Mouse (Mus musculus): ENCODE data around the gene Spop. TPM values are rescaled to one million over a fixed set of nuclear protein-coding genes. Genes with fewer than 3 reads are reported as not detected.
A peak's percentile ranks its signal among the peaks of the same experiment; 100 is the strongest.

Gene Spop
- polyA plus RNA-seq, 1 experiment = 71.4 TPM

DNA sequence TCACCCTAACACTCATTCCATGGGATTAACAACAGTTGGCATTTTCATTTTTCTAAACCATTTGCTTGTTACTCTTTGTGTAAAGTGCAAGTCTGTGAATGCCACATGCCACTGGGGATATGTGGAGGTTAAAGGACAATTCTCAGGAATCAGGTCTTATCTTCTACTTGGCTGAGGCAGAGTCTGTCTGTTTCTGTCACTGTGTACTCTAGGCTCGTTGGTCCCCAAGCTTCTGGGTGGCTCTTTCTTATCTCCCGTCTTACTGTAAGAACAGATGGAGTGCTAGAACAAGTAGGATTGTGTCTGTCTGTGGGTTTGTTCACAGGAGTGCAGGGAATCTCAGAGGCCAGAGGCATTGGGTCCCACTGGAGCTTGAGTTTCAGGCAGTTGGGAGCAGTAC is 17.5 kb downstream of the Spop start:
- TF ChIP-seq POLR2A (IDR thresholded peaks at IDR 0.05; ENCODE audit: borderline replicate concordance, extremely low read depth, insufficient read depth, insufficient read length, poor library complexity, severe bottlenecking) = no peak
- no peak for DNase-seq (ENCODE audit: low read depth)

DNA sequence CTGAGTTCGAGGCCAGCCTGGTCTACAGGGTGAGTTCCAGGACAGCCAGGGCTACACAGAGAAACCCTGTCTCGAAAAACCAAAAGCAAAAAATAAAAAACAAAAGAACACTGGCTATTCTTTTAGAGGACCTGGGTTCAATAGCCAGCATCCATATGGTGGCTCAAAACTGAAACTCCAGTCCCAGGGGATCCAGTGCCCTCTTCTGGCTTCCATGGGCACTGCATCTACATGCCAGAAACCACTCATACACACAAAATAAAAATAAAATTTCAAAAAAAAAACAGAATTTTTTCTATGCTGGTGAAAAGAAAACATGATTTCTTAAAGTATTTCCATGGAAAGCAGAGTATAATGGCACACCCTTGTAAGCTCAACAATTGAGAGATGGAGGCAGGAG is 18.3 kb downstream of the Spop start:
- TF ChIP-seq POLR2A (IDR thresholded peaks at IDR 0.05; ENCODE audit: borderline replicate concordance, extremely low read depth, insufficient read depth, insufficient read length, poor library complexity, severe bottlenecking) (no peak), CTCF (IDR thresholded peaks at IDR 0.05; ENCODE audit: borderline replicate concordance, extremely low read depth, insufficient read depth, insufficient read length) (peak; percentile 50; the same call in 1 of the 2 replicates)
- peak; percentile 20 for DNase-seq (ENCODE audit: low read depth)

DNA sequence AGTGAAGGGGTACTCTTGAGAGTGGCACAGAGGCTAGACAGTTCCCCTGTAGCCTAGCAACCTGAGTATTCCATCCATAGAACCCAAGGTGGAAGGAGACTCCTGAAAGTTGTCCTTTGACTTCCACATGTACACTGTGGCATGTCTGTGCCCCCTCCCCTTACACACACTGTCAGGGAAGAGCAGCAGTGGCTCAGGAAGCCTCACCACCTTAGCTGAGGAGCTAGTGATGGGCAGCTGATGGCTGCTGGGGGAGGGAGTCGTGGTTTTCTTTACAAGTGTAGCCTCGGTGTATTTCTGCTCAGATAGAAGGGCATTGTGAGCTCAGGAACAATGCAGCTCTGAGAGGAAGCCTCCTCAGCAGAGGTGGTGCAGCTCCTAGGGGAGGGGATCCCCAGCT is 31.5 kb downstream of the Spop start:
- no peak for DNase-seq (ENCODE audit: low read depth)
- TF ChIP-seq POLR2A (IDR thresholded peaks at IDR 0.05; ENCODE audit: borderline replicate concordance, extremely low read depth, insufficient read depth, insufficient read length, poor library complexity, severe bottlenecking) = no peak
- TF ChIP-seq CTCF (IDR thresholded peaks at IDR 0.05; ENCODE audit: borderline replicate concordance, extremely low read depth, insufficient read depth, insufficient read length) = no peak

DNA sequence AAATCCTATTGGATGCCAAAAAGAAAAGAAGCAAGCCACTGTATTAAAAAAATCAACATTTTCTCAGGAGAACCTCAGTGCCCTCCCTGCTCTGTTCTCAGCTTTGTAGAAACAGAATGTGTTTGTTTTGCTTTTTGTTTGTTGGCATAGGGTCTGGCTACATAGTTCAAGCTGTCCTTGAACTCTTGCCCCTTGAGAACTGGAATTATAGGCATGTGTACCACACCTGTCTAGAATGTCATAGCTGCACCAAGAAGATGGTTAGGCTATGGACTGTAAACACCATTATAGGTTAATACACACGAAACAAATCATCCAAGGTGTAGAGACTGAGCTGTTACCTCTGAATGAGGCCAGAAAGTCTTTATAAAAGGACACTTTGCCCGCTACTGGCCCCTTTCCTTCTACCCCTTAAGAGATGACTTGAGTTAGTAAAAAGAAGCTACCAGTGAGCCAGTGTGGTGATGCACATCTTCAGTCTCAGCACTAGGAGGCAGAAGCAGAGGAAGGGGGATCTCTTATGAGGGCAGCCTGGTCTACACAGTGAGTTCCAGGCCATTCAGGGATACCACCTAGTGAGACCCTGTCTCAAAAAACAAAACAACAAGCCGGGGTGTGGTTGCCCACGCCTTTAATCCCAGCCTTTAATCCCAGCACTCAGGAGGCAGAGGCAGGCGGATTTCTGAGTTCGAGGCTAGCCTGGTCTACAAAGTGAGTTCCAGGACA is 32.9 kb downstream of the Spop start:
- no peak for DNase-seq (ENCODE audit: low read depth)
- TF ChIP-seq POLR2A (IDR thresholded peaks at IDR 0.05; ENCODE audit: borderline replicate concordance, extremely low read depth, insufficient read depth, insufficient read length, poor library complexity, severe bottlenecking) = no peak
- TF ChIP-seq CTCF (IDR thresholded peaks at IDR 0.05; ENCODE audit: borderline replicate concordance, extremely low read depth, insufficient read depth, insufficient read length) = no peak

DNA sequence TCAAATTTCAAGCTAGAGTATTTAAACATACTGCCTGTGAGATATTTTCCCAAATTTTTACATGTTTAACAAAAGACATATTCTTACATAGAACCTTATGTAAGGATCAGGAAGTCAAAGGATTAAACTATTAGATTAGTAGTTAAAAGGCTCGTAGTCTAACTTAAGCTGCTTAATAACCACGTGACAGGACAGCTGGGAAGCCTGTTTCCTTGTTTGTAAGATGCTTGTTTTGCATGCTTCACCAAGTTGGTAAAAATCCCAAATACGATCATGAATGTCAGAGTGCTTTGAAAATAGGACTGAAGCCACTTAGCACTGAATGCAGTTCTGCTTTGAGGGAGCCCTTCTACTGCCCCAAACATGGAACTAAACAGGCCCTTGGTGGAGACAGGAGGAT is 34.5 kb downstream of the Spop start:
- no peak for TF ChIP-seq CTCF (IDR thresholded peaks at IDR 0.05; ENCODE audit: borderline replicate concordance, extremely low read depth, insufficient read depth, insufficient read length)
- no peak for TF ChIP-seq POLR2A (IDR thresholded peaks at IDR 0.05; ENCODE audit: borderline replicate concordance, extremely low read depth, insufficient read depth, insufficient read length, poor library complexity, severe bottlenecking)
- DNase-seq (ENCODE audit: low read depth) = peak; percentile 35

DNA sequence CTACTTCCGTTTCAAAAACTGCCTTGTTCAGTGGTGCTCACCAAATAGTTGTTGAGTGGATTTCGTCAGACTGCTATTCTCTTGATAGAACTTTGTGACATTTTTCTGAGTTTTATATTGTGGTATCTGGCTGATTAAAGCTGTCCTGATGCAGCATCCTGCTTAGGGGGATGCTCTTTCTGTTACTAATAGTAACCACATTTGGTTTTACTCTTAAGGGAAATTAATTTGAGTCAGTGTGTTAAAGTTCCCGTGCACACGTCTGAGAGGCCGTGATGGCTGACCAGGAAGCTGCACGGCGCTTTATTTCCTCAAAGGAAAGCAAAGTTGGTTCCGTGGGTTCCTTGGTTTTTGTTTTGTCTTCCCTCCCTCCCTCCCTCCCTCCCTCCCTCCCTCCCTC is 41.5 kb downstream of the Spop start:
- DNase-seq (ENCODE audit: low read depth) = no peak
- TF ChIP-seq CTCF (IDR thresholded peaks at IDR 0.05; ENCODE audit: borderline replicate concordance, extremely low read depth, insufficient read depth, insufficient read length) = no peak
- TF ChIP-seq POLR2A (IDR thresholded peaks at IDR 0.05; ENCODE audit: borderline replicate concordance, extremely low read depth, insufficient read depth, insufficient read length, poor library complexity, severe bottlenecking) = no peak

DNA sequence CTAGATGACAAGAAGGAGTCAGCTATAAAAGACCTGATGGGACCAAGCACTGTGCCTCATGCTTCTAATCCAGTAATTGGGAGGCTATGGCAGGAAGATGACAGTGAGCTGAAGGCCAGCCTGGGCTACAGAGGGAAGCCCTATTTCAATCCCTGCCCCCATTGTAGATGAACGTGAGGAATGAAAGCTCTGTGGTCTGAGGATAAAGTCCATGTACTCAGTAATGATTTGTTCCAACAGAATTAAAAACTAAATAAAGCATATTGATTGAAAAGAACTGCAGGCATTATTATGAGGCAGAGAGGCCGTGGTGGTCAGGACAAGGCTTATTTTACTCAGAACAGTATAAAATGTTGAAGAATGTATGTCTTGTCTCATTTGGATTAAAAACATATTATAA is 47.0 kb downstream of the Spop start:
- TF ChIP-seq CTCF (IDR thresholded peaks at IDR 0.05; ENCODE audit: borderline replicate concordance, extremely low read depth, insufficient read depth, insufficient read length) (no peak), POLR2A (IDR thresholded peaks at IDR 0.05; ENCODE audit: borderline replicate concordance, extremely low read depth, insufficient read depth, insufficient read length, poor library complexity, severe bottlenecking) (no peak)
- no peak for DNase-seq (ENCODE audit: low read depth)

DNA sequence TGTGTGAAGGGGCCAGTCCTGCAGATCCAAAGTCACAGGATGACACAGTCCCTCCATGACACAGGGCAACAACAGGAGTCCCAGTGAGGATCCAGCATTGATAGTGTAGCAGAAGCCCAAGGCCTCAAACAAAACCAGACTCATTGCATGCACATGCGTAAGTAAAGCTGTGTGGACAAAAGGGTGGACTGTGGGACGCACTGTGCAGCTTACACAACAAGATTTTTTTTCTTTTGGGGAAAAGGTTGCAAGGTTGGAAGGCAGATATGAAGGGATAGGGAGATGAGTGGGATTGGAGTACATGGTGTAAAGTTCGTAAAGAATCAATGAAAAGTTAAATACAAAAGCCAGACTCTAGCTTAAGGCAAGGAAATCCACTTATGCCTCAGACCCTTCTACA is 48.3 kb downstream of the Spop start:
- no peak for TF ChIP-seq CTCF (IDR thresholded peaks at IDR 0.05; ENCODE audit: borderline replicate concordance, extremely low read depth, insufficient read depth, insufficient read length)
- DNase-seq (ENCODE audit: low read depth) = no peak

DNA sequence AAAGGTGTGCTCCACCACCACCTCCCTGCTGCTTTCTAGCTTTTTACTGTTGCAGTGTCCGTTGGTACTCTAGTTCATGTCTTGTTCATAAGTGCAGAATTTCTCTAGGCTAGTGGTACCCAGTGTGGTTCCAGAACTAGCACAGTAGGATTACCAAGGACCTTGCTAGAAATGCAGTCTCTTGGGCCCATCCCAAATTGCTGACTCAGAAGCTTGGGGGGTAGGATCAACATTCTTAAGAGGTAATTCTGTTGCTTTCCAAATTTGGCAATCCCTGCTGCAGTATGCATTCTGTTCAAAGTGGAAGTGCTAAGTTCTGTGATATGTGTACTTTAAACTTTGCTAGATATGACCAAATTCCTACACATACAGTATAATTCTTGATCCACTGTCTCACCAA is 53.9 kb downstream of the Spop start:
- no peak for TF ChIP-seq CTCF (IDR thresholded peaks at IDR 0.05; ENCODE audit: borderline replicate concordance, extremely low read depth, insufficient read depth, insufficient read length)
- TF ChIP-seq POLR2A (IDR thresholded peaks at IDR 0.05; ENCODE audit: borderline replicate concordance, extremely low read depth, insufficient read depth, insufficient read length, poor library complexity, severe bottlenecking) = no peak
- DNase-seq (ENCODE audit: low read depth) = no peak

DNA sequence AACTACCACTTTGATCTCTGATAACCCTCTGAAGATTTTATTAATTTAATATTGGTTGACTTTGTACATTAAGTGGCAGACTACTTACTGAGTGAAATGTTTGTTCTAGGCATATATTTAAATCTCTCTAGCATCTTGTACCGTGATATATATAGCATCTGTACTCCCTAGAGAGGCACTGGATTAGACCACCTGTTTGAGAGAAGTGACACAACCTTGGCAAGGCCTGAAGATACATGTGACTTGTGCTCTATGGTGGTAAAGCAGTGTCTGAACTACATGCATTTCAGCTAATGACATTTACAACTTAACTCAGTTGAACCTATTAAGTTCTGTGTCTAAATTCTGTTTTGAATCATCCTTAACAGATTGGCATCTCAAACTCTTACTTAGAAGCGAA is 59.1 kb downstream of the Spop start:
- TF ChIP-seq CTCF (IDR thresholded peaks at IDR 0.05; ENCODE audit: borderline replicate concordance, extremely low read depth, insufficient read depth, insufficient read length) (no peak), POLR2A (IDR thresholded peaks at IDR 0.05; ENCODE audit: borderline replicate concordance, extremely low read depth, insufficient read depth, insufficient read length, poor library complexity, severe bottlenecking) (no peak)
- DNase-seq (ENCODE audit: low read depth) = no peak

DNA sequence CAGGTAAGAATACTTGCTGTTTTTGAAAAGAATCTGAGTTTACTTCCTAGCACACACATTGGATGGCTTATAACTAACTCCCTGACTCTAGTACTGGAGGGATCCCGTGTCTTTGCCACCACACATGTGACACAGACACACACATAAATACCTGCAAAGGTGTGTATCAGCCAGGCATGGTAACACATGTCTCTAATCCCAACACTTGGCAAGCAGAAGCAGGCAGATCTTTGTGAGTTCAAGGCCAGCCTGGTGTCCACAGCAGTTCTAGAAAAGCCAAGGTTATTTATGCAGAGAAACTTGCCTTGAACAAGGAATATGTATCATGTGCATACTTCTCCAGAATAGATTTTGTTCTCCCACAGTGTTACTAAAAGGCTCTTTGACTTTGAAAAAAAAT is 59.6 kb downstream of the Spop start:
- no peak for TF ChIP-seq CTCF (IDR thresholded peaks at IDR 0.05; ENCODE audit: borderline replicate concordance, extremely low read depth, insufficient read depth, insufficient read length)
- TF ChIP-seq POLR2A (IDR thresholded peaks at IDR 0.05; ENCODE audit: borderline replicate concordance, extremely low read depth, insufficient read depth, insufficient read length, poor library complexity, severe bottlenecking) = no peak
- DNase-seq (ENCODE audit: low read depth) = no peak

DNA sequence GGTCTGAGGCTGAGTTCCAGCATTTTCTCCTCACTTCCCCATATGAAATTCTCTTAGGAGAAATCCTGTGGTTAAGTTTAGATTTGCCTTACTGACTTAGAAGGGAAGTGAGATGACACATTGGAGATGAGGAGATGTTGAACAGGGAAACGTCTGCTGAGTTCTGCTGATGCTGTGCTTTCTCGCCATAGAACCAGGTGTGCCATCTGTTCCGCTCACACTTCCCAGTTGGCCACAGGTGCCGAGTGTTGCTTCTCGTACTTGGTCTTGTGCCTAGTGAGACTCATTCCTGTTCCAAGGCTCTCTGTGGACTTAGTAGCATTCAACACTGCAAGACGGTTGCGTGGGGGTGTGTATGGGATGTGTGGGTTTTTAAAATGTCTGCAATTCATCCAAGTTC is 62.4 kb downstream of the Spop start:
- TF ChIP-seq CTCF (IDR thresholded peaks at IDR 0.05; ENCODE audit: borderline replicate concordance, extremely low read depth, insufficient read depth, insufficient read length) (no peak), POLR2A (IDR thresholded peaks at IDR 0.05; ENCODE audit: borderline replicate concordance, extremely low read depth, insufficient read depth, insufficient read length, poor library complexity, severe bottlenecking) (no peak)
- DNase-seq (ENCODE audit: low read depth) = peak; percentile 56
